Mouse (Mus musculus): ENCODE data around the gene Ptprr.

DNA sequence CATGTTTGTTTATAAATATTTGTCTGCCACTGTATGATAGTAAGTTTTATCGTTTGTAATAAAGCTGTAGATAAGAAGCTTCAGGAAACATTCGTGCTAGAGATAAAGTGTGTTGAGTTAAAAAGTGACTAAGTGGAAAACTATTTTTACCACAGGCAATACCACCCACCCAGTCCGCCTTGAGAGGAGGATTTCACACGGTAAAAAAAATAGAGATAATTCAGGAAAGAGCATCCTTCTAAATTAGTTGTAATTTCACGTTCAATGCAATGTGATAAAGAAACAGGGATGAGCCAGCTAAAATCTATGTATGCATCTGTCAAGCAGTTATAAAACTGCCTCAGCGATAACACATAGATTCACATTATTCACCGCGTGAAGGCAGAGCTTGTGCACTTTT is 99.0 kb downstream of the Ptprr start:
- TF ChIP-seq POLR2A (IDR thresholded peaks at IDR 0.05; ENCODE audit: borderline replicate concordance, low read depth, low read length) (no peak), CTCF (IDR thresholded peaks at IDR 0.05; ENCODE audit: low read depth, low read length) (no peak)
